Mouse (Mus musculus) heart, embryonic 12.5 days (tissue): ENCODE data around the gene Speer4f1. TPM values are rescaled to one million over a fixed set of nuclear protein-coding genes. Genes with fewer than 3 reads are reported as not detected.
"Not testable (repeated sequence)": the region's sequence is repeated elsewhere in the genome, so short reads cannot be mapped to it uniquely, and the experiment has no call there.

Experiments
- ATAC-seq: fragments of 200-750 bp; cut with Nextera tagmentation; 2 replicates; pipeline ENCODE4 v1.8.0; 2017; ENCODE audit warnings: moderate TSS enrichment, moderate library complexity; ENCODE audit not compliant: insufficient number of reproducible peaks, low FRiP score
- H3K27ac ChIP-seq: fragments of 300-500 bp; sonication (generic); 2 replicates; pipeline ENCODE4 v1.5.1; 2016; ENCODE audit warnings: mild to moderate bottlenecking, moderate library complexity; ENCODE audit not compliant: poor library complexity, severe bottlenecking
- H3K27me3 ChIP-seq: fragments of 300-500 bp; sonication (generic); replicated peaks from 2 replicates; pipeline ENCODE4 v1.6.1; 2016; ENCODE audit warnings: mild to moderate bottlenecking, moderate library complexity
- H3K36me3 ChIP-seq: fragments of 300-500 bp; sonication (generic); 2 replicates; pipeline ENCODE4 v1.6.1; 2016; ENCODE audit warnings: mild to moderate bottlenecking, moderate library complexity
- H3K4me1 ChIP-seq: fragments of 300-500 bp; sonication (generic); replicated peaks from 2 replicates; pipeline ENCODE4 v1.6.1; 2016; ENCODE audit warnings: mild to moderate bottlenecking
- H3K4me2 ChIP-seq: fragments of 300-500 bp; sonication (generic); 2 replicates; pipeline ENCODE4 v1.6.1; 2016; ENCODE audit warnings: mild to moderate bottlenecking, moderate library complexity
- H3K4me3 ChIP-seq: fragments of 300-500 bp; sonication (generic); 2 replicates; pipeline ENCODE4 v1.5.1; 2016; ENCODE audit warnings: mild to moderate bottlenecking
- H3K9ac ChIP-seq: fragments of 300-500 bp; sonication (generic); 2 replicates; pipeline ENCODE4 v1.6.1; 2016; ENCODE audit warnings: mild to moderate bottlenecking, moderate library complexity
- H3K9me3 ChIP-seq: fragments of 300-500 bp; sonication (generic); replicated peaks from 2 replicates; pipeline ENCODE4 v1.6.1; 2016; ENCODE audit warnings: mild to moderate bottlenecking, moderate library complexity
- WGBS: fragments of 180-500 bp; shearing (Covaris S2); methylation state at CpG from one replicate; pipeline ENCODE4 v1.1.7; 2016; 5-methylcytosine and 5-hydroxymethylcytosine counted together
- polyA plus RNA-seq: library from polyadenylated mRNA; unstranded; fragments of >200 nt; fragmentation: Nextera tagmentation; extraction: Ambion mirVana; gene quantifications from 2 replicates; pipeline ENCODE4 v1.2.1, GENCODE M21; 2016

The Speer4f1 gene
- polyA plus RNA-seq: not detected in 2 replicates

DNA sequence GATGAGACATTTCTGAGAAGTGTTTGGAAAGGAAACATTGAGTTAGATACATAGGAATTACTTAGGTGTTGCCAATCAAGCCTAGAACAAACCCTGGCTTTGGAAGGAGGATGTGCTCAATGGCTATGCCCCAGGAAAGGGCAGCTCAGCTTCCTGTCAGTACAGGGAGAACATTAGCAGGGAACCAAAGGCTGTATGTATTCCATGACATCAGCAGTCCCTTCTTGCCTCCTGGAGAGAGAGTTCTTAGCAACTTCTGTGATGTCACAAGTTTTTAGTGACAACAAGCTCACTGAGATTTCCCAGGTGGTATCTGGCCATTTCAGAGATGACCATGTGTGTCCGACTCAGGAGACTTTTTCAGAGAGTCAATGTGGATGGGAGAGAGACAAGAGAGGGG, at the start of gene Speer4f1:
Speer4f1 (plus strand) TSS at position 301 of the 400 bp plus-strand sequence.
- H3K4me3 ChIP-seq, H3K4me2 ChIP-seq, H3K27me3 ChIP-seq, H3K4me1 ChIP-seq, H3K27ac ChIP-seq, ATAC-seq, H3K9me3 ChIP-seq, H3K36me3 ChIP-seq, H3K9ac ChIP-seq: not testable (repeated sequence)
- WGBS: 79% methylated on average over 1 of the region's 1 CpGs

DNA sequence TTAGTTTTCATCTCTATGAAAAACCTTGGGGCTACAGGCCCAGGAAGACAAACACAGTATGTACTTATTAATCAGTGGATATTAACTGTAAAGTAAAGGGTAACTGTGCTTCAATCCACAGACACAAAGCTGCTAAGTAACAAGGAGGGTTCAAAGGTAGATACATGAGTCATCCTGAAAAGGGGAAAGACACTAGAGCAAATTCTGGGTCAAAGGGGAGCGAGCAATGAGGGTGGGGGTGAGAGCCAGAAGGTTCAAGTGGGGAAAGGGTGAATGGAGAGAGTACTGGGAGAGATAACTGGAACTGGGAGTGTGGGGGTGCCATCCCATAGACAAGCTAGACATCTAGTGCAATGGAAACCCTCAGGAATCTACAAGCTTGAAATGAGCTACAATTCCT, 49.0 kb upstream of the Speer4f1 start:
- no peak overlapping the region for H3K9ac ChIP-seq
- no peak overlapping the region for H3K4me3 ChIP-seq
- no peaks in the 10 kb centered on the region for H3K4me1 ChIP-seq
- H3K9me3 ChIP-seq: no peaks in the 10 kb centered on the region
- no peak overlapping the region for H3K27ac ChIP-seq
- no peak overlapping the region for H3K4me2 ChIP-seq
- ATAC-seq: no peak
- 63% methylated on average over 1 of the region's 1 CpGs for WGBS
- H3K36me3 ChIP-seq: no peaks in the 10 kb centered on the region
- no peaks in the 10 kb centered on the region for H3K27me3 ChIP-seq

DNA sequence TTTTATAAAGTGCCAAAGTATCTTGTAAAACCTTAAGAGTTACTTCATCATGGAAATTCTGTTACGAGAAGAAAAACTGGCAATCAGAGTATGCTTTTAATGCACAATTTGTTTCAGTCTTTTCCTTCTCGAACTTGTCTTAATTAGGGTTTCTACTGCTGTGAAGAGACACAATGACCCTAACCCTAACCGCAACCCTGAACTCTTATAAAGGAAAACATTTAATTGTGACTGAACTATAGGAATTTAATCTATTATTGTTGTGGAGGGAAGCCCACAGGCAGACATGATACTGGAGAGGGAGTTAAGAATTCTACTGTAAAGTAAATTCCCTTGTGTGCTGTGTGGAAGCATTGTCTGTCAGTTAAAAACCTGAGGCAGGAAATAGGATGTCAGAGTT, 41.2 kb upstream of the Speer4f1 start:
- H3K9me3 ChIP-seq: no peaks in the 10 kb centered on the region
- H3K4me2 ChIP-seq: no peak overlapping the region
- no peak overlapping the region for H3K4me3 ChIP-seq
- no peak for ATAC-seq
- no peaks in the 10 kb centered on the region for H3K27me3 ChIP-seq
- WGBS: 85% methylated on average over 3 of the region's 3 CpGs
- no peak overlapping the region for H3K9ac ChIP-seq
- no peaks in the 10 kb centered on the region for H3K4me1 ChIP-seq
- H3K36me3 ChIP-seq: no peaks in the 10 kb centered on the region
- H3K27ac ChIP-seq: no peak overlapping the region

DNA sequence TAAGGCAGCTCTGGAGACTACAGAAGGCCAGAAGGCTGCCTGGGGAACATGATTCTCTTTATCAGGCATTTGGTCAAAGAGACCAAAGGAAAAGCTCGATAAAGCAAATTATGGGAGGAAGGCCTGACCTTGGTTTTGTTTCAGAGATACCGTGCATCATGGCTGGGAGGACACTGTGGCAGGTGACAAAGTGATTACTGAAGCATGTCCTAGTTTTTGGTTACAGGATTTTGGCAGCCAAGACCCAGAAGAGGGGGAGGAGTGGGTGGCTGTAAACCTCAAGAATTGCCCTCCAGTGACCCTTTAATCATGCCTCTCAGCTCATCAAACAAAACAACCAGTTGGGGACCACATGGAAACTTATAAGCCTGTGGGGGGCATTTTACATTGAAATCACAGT, 39.7 kb upstream of the Speer4f1 start:
- H3K9ac ChIP-seq: no peak overlapping the region
- H3K4me3 ChIP-seq: no peak overlapping the region
- H3K4me1 ChIP-seq: no peaks in the 10 kb centered on the region
- 55% methylated on average over 2 of the region's 2 CpGs for WGBS
- H3K27me3 ChIP-seq: no peaks in the 10 kb centered on the region
- no peaks in the 10 kb centered on the region for H3K9me3 ChIP-seq
- H3K27ac ChIP-seq: no peak overlapping the region
- H3K4me2 ChIP-seq: no peak overlapping the region
- no peaks in the 10 kb centered on the region for H3K36me3 ChIP-seq
- no peak for ATAC-seq

DNA sequence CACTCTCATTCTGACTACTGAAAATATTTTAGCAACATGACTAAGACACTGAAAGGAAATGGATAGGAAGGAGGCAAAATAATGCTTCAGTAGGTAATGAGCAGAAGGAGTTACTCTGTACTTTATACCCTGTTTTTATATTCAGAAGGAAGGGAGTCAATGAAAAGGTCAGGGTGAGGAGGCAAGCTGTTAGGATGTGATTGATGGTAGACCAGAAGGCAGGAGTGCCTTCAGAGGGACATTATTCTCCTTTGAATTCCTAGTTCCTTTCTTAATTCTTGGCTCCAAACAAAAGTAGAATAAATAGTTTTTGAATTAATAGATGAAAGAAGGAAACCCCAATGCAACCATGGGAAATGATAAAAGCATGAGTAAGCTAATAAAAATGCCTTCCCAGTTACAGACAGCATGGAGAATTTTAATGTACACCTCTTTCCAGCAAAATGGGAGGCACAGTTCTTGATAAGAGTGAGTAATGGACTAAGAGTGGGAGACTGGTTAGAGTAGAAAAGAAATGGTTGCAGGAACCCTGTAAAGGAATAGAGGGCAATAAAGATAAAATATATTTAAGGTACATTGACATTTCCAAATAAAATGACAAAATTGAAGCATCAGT, 36.3 kb upstream of the Speer4f1 start:
- no peak for ATAC-seq
- H3K27ac ChIP-seq: no peak overlapping the region
- no peak overlapping the region for H3K4me3 ChIP-seq
- H3K4me2 ChIP-seq: no peak overlapping the region
- no peaks in the 10 kb centered on the region for H3K36me3 ChIP-seq
- H3K27me3 ChIP-seq: no peaks in the 10 kb centered on the region
- no peak overlapping the region for H3K9ac ChIP-seq
- H3K9me3 ChIP-seq: no peaks in the 10 kb centered on the region
- H3K4me1 ChIP-seq: no peaks in the 10 kb centered on the region

DNA sequence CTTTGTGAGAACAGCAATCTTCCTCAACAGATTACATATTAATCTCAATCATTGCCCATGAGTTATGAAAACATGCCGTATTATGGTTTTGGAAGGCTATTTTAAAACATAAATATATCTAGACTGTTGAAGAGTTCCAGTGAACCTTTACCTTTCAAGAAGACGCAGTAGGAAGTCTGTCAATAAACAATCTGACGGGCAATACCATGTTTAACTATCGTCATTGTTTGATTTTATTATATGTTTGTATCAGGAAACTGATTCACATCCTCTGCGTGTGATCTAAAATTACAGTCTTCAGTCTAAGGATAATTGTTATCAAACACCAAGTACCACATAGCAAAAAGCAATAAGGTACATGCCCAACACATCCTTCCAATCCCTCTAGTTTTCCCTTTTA, 21.8 kb upstream of the Speer4f1 start:
- H3K9me3 ChIP-seq: no peaks in the 10 kb centered on the region
- 82% methylated on average over 5 of the region's 5 CpGs for WGBS
- no peak overlapping the region for H3K4me3 ChIP-seq
- H3K9ac ChIP-seq: no peak overlapping the region
- no peak for ATAC-seq
- H3K27ac ChIP-seq: no peak overlapping the region
- peaks cover 3% of the 10 kb centered on the region; the same call in 1 of the 2 replicates for H3K4me1 ChIP-seq
- H3K27me3 ChIP-seq: no peaks in the 10 kb centered on the region
- no peaks in the 10 kb centered on the region for H3K36me3 ChIP-seq
- no peak overlapping the region for H3K4me2 ChIP-seq

DNA sequence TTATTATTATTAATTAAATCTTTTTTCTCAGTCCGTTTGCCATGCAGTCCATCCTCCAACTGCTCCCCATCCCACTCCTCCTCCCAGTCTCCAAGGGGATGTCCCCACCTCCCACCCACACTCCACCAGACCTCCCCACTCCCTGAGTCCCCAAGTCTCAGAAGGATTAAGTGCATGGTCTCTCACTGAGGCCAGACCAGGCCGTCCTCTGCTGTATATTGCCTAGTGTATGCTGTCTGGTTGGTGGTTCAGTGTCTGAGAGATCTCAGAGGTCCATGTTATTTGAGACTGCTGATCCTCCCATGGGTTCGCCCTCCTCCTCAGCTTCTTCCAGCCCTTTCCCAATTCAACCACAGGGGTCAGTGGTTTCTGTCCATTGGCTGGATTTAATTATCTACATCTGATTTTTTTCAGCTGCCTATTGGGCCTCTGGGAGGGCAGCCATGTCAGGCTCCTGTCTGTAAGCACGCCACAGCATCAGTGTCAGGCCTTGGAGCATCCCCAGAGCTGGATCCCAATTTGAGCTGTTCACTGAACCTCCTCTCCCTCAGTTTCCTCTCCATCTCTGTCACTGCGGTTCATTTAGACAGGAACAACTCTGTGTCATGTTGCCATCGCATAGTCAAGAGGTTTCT, 20.8 kb upstream of the Speer4f1 start:
- 67% methylated on average over 6 of the region's 6 CpGs for WGBS
- no peaks in the 10 kb centered on the region for H3K36me3 ChIP-seq
- no peak for ATAC-seq
- no peak overlapping the region for H3K4me3 ChIP-seq
- no peak overlapping the region for H3K9ac ChIP-seq
- H3K4me1 ChIP-seq: peaks cover 3% of the 10 kb centered on the region; the same call in 1 of the 2 replicates
- H3K9me3 ChIP-seq: no peaks in the 10 kb centered on the region
- H3K27me3 ChIP-seq: no peaks in the 10 kb centered on the region
- no peak overlapping the region for H3K4me2 ChIP-seq
- H3K27ac ChIP-seq: no peak overlapping the region

DNA sequence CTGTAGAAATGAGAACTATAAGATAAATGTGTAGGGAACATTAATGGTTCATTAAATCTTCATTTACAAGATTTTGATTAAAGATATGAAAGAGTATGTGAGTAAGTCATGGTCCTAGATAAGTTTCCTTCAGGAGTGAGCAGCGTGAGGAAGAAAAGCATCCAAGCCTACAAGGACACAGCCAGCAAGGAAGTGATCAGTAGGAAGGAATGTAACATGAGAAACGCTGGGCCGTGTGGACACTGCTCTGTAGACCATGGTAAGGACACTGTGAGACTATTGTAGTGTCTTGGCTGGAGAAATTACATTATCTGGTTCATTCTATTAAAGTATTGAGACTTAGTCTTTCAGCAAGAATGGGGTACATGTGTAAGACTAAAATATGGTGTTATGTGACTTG, 19.2 kb upstream of the Speer4f1 start:
- Histone ChIP-seq H3K9ac (no peak overlapping the region), H3K4me2 (no peak overlapping the region), H3K9me3 (no peaks in the 10 kb centered on the region), H3K27me3 (no peaks in the 10 kb centered on the region), H3K36me3 (no peaks in the 10 kb centered on the region), H3K27ac (no peak overlapping the region), H3K4me1 (peaks cover 3% of the 10 kb centered on the region; the same call in 1 of the 2 replicates), H3K4me3 (no peak overlapping the region)
- no peak for ATAC-seq
- 55% methylated on average over 3 of the region's 3 CpGs for WGBS

DNA sequence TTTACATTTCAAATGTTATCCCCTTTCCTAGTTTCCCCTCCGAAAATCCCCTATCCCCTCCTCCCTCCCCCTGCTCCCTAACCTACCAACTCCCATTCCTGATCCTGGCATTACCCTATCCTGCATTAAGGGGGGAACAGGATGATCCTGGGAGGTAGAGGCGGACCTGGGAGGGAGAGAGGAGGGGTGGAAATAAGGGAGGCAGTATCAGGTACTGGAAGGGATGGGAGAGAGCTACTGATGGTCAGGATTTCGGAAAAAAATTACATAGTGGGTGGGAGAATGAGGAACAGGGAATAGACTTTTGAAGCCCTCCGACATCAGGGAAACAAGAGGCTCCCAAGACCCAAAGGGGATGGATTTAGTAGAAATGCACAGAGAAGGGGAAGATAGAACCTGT, 7.8 kb upstream of the Speer4f1 start:
- WGBS: 55% methylated on average over 4 of the region's 4 CpGs
- not testable (repeated sequence) for H3K4me3 ChIP-seq, H3K9ac ChIP-seq, H3K4me1 ChIP-seq, H3K4me2 ChIP-seq, H3K27me3 ChIP-seq, ATAC-seq, H3K27ac ChIP-seq, H3K36me3 ChIP-seq, H3K9me3 ChIP-seq

DNA sequence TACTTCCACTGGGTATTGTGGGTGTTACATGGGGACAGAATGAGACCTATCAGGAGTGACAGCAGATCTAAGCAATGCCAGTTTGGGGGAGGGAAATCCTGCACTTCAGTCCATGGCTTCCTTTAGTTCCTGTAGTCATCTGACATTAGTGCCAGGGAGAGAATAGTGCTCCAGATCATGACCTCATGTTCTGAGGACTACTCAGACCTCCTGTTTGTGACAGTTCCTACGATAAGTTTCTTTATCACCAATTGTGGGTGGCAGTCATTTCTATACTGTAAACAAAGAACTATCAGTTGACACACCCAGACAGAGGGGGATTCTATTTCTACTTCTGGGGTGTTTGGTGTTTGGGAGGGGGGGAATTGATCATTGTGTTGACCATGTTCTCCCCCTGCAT, 578 bp downstream of the Speer4f1 start:
- 35% methylated on average over 1 of the region's 1 CpGs for WGBS
- Histone ChIP-seq H3K27me3 (no peaks in the 10 kb centered on the region), H3K27ac (no peak overlapping the region), H3K9ac (no peak overlapping the region), H3K9me3 (no peaks in the 10 kb centered on the region), H3K36me3 (no peaks in the 10 kb centered on the region), H3K4me3 (no peak overlapping the region), H3K4me2 (no peak overlapping the region), H3K4me1 (peaks cover 5% of the 10 kb centered on the region; the same call in 1 of the 2 replicates)
- ATAC-seq: no peak

DNA sequence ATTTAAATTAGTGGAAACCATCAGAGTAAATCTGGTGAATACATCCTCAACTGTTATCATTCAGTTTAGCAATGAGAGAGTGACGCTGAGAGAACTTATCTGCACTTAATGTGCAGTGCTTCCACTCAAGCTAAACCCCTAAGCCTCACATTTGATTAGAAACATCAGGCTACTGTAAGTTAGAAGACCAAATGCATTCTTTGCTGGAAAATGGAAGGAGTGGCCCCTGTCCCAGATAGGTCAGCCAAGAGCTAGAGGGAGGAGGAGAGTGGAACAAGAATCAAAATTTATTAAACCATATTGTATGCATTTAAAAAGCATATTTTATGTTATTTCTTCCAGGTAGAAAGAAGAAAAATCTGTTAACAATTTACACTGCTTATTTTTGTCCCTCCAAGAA, 14.0 kb downstream of the Speer4f1 start:
- Histone ChIP-seq H3K4me3 (no peak overlapping the region), H3K4me2 (no peak overlapping the region), H3K4me1 (no peaks in the 10 kb centered on the region), H3K9ac (no peak overlapping the region), H3K9me3 (no peaks in the 10 kb centered on the region), H3K27me3 (no peaks in the 10 kb centered on the region), H3K27ac (no peak overlapping the region), H3K36me3 (no peaks in the 10 kb centered on the region)
- ATAC-seq: no peak
- 15% methylated on average over 1 of the region's 1 CpGs for WGBS

DNA sequence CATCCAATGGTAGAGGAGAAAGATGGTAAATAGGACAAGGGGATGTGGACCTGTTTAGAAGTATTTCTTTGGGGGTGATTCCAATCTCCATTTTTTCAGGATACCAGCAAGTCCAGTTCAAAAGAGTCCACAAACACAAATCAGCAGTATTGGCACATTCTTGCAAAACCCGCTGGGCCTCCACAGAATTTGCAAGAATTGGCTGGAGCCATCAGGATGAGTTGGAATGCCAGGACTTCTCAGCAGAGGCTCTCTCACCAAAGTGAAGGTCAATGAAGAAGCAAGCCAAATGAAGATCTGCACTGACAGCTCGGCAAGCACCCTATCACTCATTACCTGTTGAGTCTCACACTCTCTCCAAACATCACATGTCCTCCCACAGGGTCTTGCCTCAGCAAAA, 19.7 kb downstream of the Speer4f1 start:
- H3K36me3 ChIP-seq: no peaks in the 10 kb centered on the region
- WGBS: 69% methylated on average over 2 of the region's 2 CpGs
- H3K4me1 ChIP-seq: no peaks in the 10 kb centered on the region

More for the DNA sequence above, 19.7 kb downstream of the Speer4f1 start:
- Histone ChIP-seq H3K4me3 (no peak overlapping the region), H3K9ac (no peak overlapping the region), H3K27me3 (no peaks in the 10 kb centered on the region), H3K9me3 (no peaks in the 10 kb centered on the region), H3K4me2 (no peak overlapping the region), H3K27ac (no peak overlapping the region)
- no peak for ATAC-seq
